Mouse (Mus musculus): ENCODE results near the gene Galns. TPM values are rescaled to one million over a fixed set of nuclear protein-coding genes. Genes with fewer than 3 reads are reported as not detected.

Gene Galns
- total RNA-seq, 2 experiments from 2014 or later, result 5.0 to 6.1 TPM

DNA sequence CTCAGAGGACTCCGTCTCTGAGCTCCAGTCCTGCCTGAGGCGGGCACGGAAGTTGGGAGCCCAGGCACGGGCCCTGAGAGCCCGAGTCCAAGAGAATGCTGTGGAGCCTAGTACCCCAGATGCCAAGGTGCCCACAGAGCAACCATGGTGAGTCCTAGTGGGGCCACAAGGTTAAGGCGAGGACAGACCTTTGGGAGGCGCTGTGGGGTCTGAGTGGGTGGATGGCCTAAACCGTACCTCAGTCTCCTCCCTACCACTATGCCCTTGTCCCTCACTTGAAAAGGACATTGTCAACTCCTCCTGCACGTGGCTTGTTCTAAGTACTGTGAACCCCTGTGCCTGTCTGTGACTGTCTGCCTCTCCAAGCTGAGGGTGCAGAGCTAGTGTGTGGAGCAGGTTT is 41.9 kb downstream of the Galns start:
- no peak for DNase-seq (ENCODE audit: low spot score in 2 of 2)

DNA sequence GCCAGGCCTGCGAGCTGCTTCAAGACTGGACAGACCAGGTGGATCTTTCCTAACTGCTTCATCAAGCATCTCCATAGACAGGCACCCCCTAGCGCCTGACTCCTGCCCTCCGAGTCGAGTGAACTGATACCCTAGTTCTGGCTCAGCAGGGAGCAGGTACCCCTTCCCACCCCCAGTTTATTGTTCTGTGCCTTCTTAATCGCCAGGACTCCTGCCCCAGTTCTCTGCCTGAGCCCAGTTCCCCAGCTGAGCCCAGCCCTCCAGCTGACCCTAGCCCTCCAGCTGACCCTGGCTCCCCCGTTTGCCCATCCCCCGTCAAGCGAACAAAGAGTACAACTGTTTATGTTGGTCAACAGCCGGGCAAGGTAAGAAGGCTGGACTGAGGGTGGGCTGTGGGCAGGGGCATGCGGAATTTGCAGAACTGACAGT is 42.4 kb downstream of the Galns start:
- DNase-seq (ENCODE audit: low spot score in 2 of 2), result no peak

DNA sequence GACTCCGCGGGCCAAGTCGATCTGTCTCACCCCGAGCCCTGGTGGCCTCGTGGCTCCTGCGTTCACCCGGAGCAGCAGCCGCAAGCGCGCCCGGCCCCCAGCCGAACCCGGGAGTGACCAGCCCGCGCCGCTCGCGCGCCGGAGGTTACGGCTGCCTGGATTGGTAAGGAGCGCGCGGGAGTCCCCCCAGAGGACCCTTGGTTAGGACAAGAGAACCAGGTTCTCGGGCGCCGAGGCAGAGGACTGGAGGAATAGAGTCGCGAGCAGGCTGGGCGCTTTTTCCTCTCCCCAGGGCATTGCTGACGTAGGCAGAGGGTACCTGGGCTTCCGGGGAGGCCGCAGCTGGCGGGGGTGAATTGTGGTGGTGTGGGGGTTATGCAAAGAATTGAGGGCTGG is 43.2 kb downstream of the Galns start:
- no peak for DNase-seq (ENCODE audit: low spot score in 2 of 2)

DNA sequence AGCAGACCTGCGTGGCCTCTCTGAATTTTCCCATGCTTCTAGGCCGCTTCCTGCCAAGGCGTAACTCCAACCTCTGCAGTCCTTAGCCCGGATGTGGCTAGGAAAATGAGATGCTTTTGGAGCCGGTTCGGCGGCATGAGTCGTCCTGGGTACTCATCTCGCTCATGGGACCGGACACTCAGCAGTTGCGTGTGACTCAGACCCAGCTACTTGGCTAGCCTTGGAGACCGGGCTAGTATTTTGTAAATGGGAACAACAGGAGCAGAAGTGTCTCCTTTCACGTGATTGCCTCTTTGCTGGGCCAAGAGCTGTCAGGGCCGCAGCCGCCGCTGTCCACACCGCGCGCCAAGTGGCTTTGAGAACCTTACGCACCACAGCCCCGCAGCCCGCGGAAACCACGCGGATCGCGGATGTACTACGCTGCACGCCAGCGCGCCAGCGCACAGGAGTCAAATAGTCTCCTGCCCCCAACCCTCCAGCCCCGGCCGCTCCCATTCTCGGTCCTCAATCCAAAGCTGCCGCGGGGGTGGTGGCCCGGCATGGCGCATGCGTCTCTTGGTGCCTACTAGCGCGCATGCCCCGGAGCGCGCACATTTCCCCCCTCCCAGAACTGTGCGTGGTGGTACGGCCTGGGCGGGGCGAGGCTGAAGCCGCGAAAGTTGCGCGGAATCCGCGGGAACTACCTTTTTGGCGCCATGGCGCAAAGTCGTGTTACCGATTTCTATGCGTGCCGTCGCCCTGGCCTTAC is 43.7 kb downstream of the Galns start, which contains the start of gene Cdt1:
Gene Cdt1 (plus strand): TSS at position 655 of the 748 bp plus-strand sequence.
- DNase-seq (ENCODE audit: low spot score in 2 of 2), result peak; percentile 93 to 94

DNA sequence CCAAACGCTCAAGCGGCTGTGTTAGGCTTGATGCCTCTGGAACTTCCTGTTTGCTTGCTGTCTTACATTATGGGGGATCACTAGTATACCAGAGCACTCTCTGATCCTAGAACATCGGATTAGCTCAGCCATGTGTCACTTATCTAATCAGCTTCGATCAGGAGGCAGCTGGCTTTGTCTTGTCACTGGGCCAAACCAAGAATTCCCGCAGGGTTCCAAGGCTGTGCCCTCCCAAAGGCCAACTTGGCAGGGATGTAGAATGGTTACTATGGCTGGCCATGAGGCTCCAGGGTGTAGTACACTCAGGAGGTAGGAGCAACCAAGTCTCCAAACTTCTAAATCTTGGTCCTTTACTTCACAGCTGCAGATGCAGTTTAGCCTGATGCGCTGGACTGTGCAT is 44.5 kb downstream of the Galns start:
- DNase-seq (ENCODE audit: low spot score in 2 of 2), result no peak

DNA sequence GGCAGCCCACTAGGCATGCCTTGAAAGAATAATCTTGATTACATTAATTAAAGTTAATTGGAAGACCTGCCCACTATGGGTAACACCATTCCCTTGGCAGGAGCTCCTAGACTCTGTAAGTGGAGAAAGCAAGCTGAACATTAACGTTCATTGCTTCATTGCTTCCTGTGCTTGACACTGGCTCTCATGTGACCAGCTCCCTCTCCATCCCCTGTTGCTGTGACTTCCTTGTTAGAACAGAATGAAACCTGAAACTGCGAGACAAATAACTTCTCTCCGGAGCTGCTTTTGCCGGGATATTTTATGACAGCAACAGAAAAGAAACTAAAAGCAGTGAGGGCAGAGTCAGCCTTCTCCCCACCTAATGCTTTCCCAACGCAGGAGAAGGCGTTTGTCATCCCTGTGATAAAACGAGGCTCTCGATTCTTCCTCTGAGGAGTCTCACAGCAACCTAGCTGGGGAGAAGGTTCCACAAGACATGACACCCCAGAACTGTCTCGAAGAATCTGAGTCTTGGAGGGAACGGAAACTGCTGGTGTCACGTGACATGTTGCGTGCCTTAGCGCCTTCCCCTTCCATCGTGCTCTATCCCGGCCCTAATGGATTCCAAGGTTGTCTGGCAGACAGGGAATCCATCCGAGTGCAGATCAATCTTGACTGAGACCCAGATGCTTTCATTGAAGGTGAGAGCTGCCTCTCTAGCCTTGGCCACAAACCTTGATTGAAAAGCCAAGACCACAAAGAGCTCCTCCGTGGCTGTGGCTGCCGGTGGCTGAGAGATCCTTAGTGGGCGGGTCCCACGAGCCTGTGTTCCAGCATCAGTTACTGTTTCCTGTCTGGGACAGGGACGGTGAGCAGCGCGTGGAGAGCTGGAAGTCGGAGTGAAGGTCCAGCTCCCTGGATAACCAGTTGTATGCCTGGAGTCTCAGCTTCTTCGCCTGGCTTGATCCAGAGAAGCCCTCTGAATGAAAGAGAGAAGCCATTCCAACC is 46.6 kb downstream of the Galns start:
- DNase-seq (ENCODE audit: low spot score in 2 of 2), result no peak

DNA sequence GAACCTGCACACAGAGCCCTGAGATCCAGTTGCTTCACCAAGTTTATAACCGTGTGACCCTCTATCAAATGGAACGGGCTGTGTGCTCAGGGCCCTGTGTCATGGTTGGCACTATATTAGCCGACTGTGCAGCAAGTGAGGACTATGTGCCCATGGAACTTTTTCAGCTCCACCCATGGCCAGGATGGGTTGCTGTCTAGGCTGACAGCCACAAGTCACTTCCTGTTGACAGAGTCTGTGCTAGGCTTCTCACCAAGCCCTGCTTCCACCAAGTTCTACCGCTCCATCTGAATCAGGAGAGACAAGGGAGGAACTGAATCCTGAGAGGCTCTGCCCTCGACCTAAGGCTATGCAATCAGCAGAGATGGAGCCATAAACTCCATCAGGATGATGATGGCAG is 50.1 kb downstream of the Galns start:
- no peak for DNase-seq (ENCODE audit: low spot score in 2 of 2)

DNA sequence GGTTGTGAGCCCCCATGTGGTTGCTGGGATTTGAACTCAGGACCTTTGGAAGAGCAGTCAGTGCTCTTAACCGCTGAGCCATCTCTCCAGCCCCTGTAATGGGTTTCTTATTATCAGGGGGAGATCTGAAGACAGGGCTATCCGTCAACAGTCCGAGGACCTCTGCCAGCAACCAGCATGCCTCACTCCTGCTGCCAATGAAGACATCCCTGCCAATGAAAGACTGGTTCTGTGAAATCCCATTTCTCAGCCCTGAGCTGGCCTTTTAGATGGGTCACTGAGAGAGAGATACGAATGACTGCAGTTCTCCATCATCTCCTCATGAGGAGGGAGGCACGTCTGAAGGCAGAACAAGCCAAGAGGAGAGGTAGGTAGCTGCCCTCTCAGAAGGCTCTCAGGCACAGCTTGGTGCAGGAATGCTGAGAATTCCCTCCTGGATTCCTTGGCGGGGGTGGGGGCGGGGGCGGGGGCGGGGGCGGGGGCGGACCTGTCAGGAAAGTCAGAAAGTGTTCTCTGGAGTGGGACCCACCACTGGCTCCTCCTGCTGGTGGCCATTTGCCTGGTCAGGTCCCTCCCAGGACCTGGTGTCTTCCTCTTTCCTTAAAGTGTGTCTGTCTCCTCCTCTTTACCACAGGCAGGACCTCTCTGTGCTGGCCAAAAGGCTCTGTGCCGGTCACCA is 52.5 kb downstream of the Galns start:
- DNase-seq (ENCODE audit: low spot score in 2 of 2), result no peak

DNA sequence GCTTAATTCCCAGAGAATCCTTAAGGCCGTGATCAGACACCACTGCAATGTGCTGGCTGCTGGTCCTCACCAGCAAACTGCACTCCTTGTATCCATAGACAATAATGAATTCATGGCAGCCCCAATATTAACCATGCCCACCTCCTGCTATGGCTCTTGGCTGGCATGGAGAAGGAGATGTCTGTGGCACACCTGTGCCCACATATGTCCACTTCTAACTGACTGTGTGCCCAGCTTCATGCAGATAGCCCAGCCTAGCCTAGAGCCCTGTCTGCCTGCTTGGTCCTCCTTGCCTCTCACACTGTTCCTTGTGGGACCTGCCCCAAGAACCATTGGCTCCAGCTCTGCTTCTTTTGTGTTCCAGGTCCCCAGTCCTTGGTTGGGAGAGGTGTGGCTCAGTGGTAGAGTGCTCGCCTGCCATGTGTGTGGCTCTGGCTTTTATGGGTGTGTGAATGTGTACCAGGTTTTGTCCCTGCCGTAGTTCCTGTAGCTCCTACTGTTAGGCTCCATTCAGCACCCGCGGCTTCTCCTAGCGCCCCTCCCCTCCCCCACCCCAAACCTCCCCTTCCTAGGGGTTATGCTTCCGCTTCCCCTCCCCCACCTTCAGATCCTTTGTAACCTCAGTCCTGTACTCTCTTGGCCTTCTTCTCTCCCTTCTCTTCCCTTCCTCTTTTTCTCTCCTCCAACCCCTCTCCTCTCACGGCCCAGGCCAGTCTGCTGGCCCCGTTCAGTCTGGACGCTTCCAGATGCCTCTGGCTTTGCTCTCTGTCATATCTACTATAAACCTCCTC is 53.8 kb downstream of the Galns start:
- no peak for DNase-seq (ENCODE audit: low spot score in 2 of 2)

DNA sequence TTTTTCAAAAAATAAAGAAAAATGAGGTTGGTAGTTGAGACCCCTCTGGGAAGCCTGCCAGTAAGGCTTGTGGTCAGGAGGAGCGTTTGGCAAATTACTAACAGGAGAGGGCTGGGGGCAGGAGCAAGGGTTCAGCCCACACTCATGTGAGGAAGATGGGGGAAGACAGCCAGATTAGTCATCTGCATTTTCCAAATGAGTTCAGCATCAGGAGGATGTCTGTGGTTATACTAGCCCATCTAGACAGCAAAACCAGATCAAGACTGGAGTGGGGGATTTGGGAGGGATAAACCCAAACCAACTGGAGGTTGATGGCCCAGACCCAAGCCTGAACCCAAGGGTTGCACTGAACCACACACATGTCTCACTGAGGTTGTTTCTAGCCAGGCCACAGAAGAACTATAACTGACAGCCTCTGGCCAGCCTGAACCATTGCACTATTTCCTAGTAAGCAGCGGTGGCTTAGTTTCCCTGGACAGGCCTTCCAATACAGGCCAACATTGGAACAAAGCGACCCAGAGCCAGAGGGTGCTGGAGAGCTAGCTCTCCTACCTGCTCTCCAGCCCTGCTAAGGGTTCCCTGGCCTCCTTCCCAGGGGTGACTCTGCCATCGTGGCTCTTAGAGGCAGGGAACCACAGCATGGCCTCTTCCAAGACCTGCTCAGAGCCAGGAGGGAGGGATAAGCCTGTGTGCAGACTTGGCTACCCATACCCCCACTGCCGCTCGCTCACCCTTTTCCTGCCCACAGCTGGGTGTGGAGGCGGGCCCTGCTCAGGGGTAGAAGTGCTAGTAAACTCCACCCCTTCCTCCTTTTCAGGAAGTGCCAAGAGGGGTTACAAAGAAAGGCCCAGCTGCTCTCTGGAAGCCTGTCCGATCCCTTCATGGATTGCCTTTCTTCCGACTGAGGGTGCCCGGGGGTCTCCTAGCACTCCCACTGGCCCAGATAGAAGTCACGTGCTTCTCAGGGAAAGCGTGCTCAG is 54.9 kb downstream of the Galns start:
- peak in 1 of 2 experiments; percentile 53 for DNase-seq (ENCODE audit: low spot score in 2 of 2)

DNA sequence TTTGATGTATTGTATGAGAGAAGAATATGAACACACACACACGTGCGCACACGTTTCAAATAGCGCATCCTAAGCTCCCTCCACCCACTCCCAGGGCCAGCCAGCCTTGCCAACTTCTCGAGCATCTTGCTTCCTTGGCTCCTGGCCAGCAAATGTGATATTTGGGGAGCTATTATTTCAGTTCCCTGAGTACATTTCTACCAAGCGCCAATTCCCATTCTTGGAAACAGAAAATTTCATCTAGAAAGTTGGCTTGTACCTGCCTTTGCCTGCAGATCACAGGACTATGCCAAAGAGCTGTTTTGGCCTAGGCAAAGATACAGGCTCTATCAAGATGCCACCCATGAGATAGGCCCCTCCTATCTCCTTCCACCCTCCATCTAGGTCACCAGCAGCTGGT is 56.5 kb downstream of the Galns start:
- DNase-seq (ENCODE audit: low spot score in 2 of 2), result no peak

DNA sequence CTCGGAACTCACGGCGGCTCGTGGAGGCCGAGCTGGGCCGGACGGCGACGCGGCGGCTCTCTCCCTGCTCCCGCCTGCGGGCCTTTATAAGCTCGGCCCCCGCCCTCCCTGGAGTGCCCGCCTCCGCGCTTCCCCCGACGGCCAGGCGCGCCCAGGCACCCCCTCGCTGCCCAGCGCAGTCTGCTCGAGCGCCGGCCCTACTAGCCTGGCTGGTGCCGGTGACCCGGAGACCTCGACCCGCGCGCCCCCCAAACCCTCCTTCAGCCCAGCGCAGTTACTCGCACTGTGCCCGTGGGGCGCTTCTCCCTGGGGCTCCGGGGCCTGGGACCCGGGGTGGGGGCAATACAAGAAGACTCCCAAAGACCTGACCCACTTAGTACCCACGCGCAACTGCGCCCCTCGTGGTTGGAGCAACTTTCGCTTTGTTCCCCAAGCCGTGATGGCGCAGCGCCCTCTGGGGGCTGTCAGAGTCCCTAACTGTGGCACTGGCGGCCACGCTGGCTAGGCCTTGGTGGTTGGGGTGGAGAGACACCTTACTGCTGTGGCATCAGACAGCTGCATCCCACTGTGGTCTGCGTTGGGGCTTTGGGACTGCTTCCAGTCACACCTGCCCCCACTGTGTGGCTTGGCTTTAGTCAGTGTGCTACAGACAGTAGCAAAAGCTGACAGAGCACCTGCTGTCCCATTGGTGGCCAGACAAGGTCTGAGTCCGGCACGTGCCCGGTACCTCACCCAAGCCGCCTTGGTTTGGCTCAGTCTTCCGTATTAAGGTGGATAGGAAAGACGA is 59.8 kb downstream of the Galns start, which contains the start of gene Piezo1:
Gene Piezo1 (minus strand): TSS at position 65 of the 787 bp plus-strand sequence.
- peak; percentile 93 to 96 for DNase-seq (ENCODE audit: low spot score in 2 of 2)

DNA sequence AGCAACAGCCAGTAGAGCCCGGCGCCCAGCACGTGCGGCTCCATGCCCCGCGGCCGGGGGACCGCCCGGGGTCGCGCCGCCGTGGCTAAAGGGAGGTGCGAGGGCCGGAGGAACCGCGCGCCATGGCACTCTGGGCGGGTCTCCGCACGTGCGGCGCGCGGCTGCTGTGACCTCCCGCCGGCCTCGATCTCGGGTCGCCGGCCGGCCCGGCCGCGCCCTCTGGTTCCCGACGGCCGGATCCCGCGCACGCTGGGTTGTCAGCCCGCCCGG is 60.3 kb downstream of the Galns start:
- no peak for DNase-seq (ENCODE audit: low spot score in 2 of 2)

DNA sequence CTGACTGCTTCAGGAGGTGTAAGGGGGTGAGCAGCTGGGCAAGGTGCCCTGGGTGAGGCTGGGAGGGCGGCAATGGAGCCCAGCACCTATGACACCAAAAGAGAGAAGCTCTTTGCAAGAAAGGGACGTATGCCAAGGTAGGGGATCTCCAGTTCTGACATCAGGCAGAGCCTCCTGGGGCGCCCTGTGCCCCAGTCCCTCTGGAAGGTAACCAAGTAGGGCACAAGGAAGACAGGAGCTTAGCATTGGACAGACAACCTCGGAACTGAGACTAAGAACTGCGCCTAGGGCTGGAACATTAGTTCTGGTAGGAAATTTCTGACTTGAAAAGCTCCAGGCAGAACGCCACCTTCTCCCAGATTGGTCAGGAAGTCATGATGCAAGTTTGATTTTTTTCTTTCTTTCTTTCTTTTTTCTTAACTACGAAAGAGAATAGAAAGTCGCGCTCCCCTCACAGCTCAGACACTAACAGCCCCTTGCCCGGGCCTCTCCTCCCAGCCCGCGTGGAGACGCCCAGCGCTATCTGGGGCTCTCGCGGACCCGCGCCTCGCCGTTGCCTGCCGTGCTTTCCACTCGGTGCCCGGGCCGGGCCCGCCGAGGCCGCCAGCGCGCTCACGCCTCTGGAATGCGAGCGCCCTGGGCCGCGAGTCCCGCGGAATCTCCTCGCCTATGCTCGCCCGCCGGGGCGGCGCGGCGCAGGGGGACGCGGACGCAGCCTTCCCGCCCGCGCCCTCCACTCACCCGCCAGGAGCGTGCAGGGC is 60.8 kb downstream of the Galns start:
- DNase-seq (ENCODE audit: low spot score in 2 of 2), result peak; percentile 56 to 62

DNA sequence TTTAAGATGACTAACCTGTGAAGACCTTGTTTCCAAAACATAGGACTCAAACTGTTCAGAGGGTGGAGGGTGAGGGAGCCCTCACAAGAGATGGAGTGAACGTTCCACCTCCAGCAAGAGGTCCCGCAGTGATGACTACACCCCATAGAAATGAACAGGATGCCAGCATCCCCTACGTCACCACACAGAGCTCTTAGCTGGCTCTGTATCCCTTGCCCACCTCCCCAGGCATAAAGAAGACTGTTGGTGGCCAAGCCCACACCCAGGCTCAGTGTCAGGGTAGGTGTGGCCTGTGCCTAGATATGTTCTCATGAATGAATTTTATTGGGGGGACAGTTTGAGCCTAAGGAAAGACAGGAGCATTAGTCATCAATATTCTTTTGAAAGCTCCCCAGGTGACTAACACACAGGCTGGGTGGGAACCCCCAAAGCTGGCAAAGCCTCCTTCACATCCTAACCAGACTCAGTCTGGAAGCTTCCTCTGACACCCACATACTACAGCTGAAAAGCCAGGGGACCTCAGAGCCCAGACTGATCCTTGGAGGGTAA is 62.3 kb downstream of the Galns start:
- no peak for DNase-seq (ENCODE audit: low spot score in 2 of 2)

DNA sequence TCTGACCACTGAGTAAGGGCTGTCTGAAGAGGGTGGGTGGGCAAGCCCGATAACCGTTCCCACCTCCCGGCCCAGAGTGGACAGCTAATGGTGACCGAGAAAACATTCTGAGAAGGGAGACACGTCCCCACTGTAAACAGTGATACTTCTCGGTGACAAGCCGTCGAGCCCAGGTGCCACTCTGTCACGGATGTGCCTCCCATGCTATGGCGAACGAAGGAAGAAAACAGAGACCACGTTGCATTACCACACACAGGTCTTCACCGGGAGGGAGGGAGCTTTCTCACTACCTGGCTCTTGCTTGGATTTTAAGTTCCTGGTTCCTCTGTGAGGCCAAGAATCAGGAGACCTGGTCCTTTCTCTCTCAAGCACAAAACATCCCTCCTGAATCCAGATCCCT is 62.9 kb downstream of the Galns start:
- no peak for DNase-seq (ENCODE audit: low spot score in 2 of 2)

DNA sequence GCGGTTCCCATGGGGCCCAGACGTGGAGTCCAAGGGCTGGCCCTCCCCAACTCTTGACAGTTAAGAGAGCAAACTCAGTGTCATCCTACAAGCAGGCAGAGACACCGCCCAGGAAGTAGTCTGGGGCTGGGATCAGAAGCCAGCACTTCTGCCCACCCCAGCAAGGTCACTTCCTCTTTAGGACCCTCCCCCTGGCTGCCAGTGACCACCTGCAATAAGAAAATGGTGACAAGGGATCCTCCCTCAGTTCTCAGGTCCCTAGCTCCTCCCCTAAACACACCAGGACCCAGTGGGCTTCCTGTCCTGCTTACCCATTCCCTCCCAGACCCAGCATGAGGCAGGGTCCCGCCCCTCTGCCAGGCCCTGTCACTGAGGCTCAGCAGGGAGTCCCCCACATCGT is 63.4 kb downstream of the Galns start:
- no peak for DNase-seq (ENCODE audit: low spot score in 2 of 2)
